Mouse (Mus musculus) midbrain, embryonic 14.5 days (tissue): ENCODE measurements around the gene Lctl. TPM values are rescaled to one million over a fixed set of nuclear protein-coding genes. Genes with fewer than 3 reads are reported as not detected.

ENCODE experiments used
- ATAC-seq: fragments of 200-750 bp; cut with Nextera tagmentation; 2 replicates; pipeline ENCODE4 v1.8.0; 2017; ENCODE audit warnings: moderate number of reproducible peaks, moderate library complexity; ENCODE audit not compliant: low FRiP score, low TSS enrichment
- DNase-seq: peaks from one replicate; pipeline ENCODE4 v3.0.0-alpha.2; 2015
- H3K27ac ChIP-seq: fragments of 300-500 bp; sonication (generic); replicated peaks from 2 replicates; pipeline ENCODE4 v1.5.1; 2014; ENCODE audit warnings: mild to moderate bottlenecking, low read depth, low read length, moderate library complexity
- H3K27me3 ChIP-seq: fragments of 300-500 bp; sonication (generic); 2 replicates; pipeline ENCODE4 v1.6.1; 2014; ENCODE audit warnings: low read length, control low read depth, mixed read lengths; ENCODE audit not compliant: control insufficient read depth, insufficient read depth
- H3K36me3 ChIP-seq: fragments of 300-500 bp; sonication (generic); 2 replicates; pipeline ENCODE4 v1.6.1; 2014; ENCODE audit warnings: low read length, control low read depth; ENCODE audit not compliant: control insufficient read depth, insufficient read depth
- H3K4me1 ChIP-seq: fragments of 300-500 bp; sonication (generic); 2 replicates; pipeline ENCODE4 v1.6.1; 2014; ENCODE audit warnings: mild to moderate bottlenecking, antibody characterized with exemption, low read length, control low read depth; ENCODE audit not compliant: control insufficient read depth, insufficient read depth
- H3K4me2 ChIP-seq: fragments of 300-500 bp; sonication (generic); 2 replicates; pipeline ENCODE4 v1.6.1; 2014; ENCODE audit warnings: mild to moderate bottlenecking, low read length, moderate library complexity
- H3K4me3 ChIP-seq: fragments of 300-500 bp; sonication (generic); replicated peaks from 2 replicates; pipeline ENCODE4 v1.5.1; 2014; ENCODE audit warnings: low read depth, low read length
- H3K9ac ChIP-seq: fragments of 300-500 bp; sonication (generic); replicated peaks from 2 replicates; pipeline ENCODE4 v1.6.1; 2014; ENCODE audit warnings: mild to moderate bottlenecking, low read length, moderate library complexity
- H3K9me3 ChIP-seq: fragments of 300-500 bp; sonication (generic); 2 replicates; pipeline ENCODE4 v1.6.1; 2016; ENCODE audit warnings: low read length, control low read depth, mixed read lengths; ENCODE audit not compliant: control insufficient read depth
- WGBS: fragments of 180-500 bp; shearing (Covaris S2); extraction: QIAGEN DNeasy Blood & Tissue Kit; methylation state at CpG from one replicate; pipeline ENCODE4 v1.1.7; 2014; 5-methylcytosine and 5-hydroxymethylcytosine counted together
- polyA plus RNA-seq: library from polyadenylated mRNA; unstranded; fragments of >200 nt; fragmentation: Nextera tagmentation; extraction: Ambion mirVana; gene quantifications from 2 replicates; pipeline ENCODE4 v1.2.1, GENCODE M21; 2014

The Lctl gene
- polyA plus RNA-seq, 1 experiment from 2014 or later = not detected

GRCm38 (mm10) chr9:64084231-64084630 lies 32.7 kb upstream of the Lctl start:
- no peak for DNase-seq
- Histone ChIP-seq H3K9me3 (no peaks in the 10 kb centered on the region), H3K4me3 (peak overlapping the region; percentile 38), H3K4me1 (peaks cover 8% of the 10 kb centered on the region; the same call in 1 of the 2 replicates), H3K27me3 (peaks cover 19% of the 10 kb centered on the region), H3K9ac (peak overlapping the region; percentile 47; the same call in 1 of the 2 replicates), H3K36me3 (no peaks in the 10 kb centered on the region), H3K4me2 (peak overlapping the region; percentile 75), H3K27ac (no peak overlapping the region)
- 41% methylated on average over 7 of the region's 7 CpGs for WGBS
- no peak for ATAC-seq

DNA sequence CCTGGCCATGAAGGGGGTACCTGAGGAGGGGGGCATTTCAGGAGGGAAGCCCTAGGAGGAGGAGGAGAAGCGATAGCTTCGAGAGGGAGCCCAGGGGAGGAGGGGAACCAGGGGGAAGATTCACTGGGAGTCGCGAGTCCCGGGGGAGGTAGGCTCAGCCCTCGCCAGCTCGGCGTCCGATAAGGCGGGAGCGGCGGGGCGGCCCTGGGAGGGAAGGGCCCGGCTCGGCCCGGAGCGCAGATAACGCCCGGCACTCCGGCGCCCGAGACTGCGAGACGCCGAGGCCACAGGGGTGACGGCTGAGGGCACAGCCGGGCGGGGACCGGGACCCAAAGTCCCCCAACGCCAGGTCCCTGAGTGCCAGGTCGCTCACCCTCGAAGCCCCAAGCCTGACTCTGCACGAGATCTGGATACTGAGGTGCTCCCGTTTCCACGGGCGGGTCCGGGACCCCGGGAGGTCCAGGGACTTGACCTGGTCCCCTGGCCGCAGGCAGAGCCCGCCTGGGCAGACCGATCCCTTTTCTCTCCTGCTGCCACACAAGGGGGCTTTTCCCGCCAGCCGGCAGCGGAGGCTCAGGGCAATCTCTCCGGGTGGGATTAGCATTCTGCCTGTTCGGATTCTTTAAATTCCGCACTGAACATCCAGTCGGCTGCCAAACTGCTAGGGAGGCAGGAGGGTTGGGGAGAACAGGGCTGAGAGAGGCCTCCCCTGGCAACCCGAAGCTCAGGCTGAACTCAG lies 32.1 kb upstream of the Lctl start:
- H3K27me3 ChIP-seq = peaks cover 19% of the 10 kb centered on the region
- DNase-seq = peak; percentile 68
- H3K9ac ChIP-seq = peak overlapping the region; percentile 47
- peak overlapping the region; percentile 75 for H3K4me2 ChIP-seq
- H3K27ac ChIP-seq = no peak overlapping the region
- under 1% methylated on average over 49 of the region's 49 CpGs for WGBS
- H3K9me3 ChIP-seq = no peaks in the 10 kb centered on the region
- ATAC-seq = no peak
- no peaks in the 10 kb centered on the region for H3K36me3 ChIP-seq
- peak overlapping the region; percentile 38 for H3K4me3 ChIP-seq
- peaks cover 8% of the 10 kb centered on the region; the same call in 1 of the 2 replicates for H3K4me1 ChIP-seq

GRCm38 (mm10) chr9:64085976-64086375 lies 31.0 kb upstream of the Lctl start:
- 63% methylated on average over 2 of the region's 2 CpGs for WGBS
- peaks cover 8% of the 10 kb centered on the region; the same call in 1 of the 2 replicates for H3K4me1 ChIP-seq
- no peak overlapping the region for H3K9ac ChIP-seq
- DNase-seq (no peak), ATAC-seq (no peak)
- H3K27me3 ChIP-seq = peaks cover 19% of the 10 kb centered on the region
- H3K9me3 ChIP-seq = no peaks in the 10 kb centered on the region
- H3K36me3 ChIP-seq = no peaks in the 10 kb centered on the region
- H3K27ac ChIP-seq = no peak overlapping the region
- H3K4me3 ChIP-seq = no peak overlapping the region
- H3K4me2 ChIP-seq = no peak overlapping the region

- Histone ChIP-seq H3K4me1 (peaks cover 8% of the 10 kb centered on the region; the same call in 1 of the 2 replicates), H3K9ac (no peak overlapping the region; the same call in 1 of the 2 replicates), H3K36me3 (no peaks in the 10 kb centered on the region), H3K27ac (no peak overlapping the region), H3K9me3 (no peaks in the 10 kb centered on the region), H3K4me2 (no peak overlapping the region), H3K4me3 (no peak overlapping the region), H3K27me3 (peaks cover 19% of the 10 kb centered on the region)
- DNase-seq (no peak), ATAC-seq (no peak)
- WGBS = 86% methylated on average over 6 of the region's 6 CpGs
Observed at GRCm38 (mm10) chr9:64086543-64086942, 30.4 kb upstream of the Lctl start.

GRCm38 (mm10) chr9:64087461-64088235 lies 29.3 kb upstream of the Lctl start:
- H3K27me3 ChIP-seq = peaks cover 18% of the 10 kb centered on the region
- no peak for ATAC-seq
- no peaks in the 10 kb centered on the region for H3K9me3 ChIP-seq
- peak; percentile 87 for DNase-seq
- no peak overlapping the region for H3K4me3 ChIP-seq
- no peak overlapping the region for H3K27ac ChIP-seq
- H3K9ac ChIP-seq = no peak overlapping the region
- 42% methylated on average over 5 of the region's 5 CpGs for WGBS
- no peak overlapping the region for H3K4me2 ChIP-seq
- H3K36me3 ChIP-seq = no peaks in the 10 kb centered on the region
- H3K4me1 ChIP-seq = peaks cover 8% of the 10 kb centered on the region; the same call in 1 of the 2 replicates

DNA sequence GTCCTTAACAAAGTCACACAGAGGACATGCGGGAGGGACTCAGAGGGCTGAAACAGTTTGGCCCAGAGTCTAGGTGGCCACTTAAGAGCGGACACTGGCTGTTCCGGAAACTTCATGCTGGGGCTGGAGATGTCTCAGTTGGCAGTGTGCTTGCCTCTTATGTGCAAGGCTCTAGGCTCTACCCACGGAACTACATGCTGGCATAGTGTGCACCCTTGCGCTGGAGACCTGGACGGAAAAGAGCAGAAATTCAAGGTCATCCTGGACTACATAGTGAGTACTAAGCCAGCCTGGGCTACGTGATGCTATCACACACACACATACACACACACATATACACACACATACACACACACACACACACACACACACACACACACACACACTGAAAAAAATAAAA lies 28.6 kb upstream of the Lctl start:
- Histone ChIP-seq H3K4me1 (peaks cover 8% of the 10 kb centered on the region; the same call in 1 of the 2 replicates), H3K27ac (no peak overlapping the region), H3K27me3 (peaks cover 15% of the 10 kb centered on the region), H3K9ac (no peak overlapping the region), H3K4me2 (no peak overlapping the region), H3K4me3 (no peak overlapping the region), H3K9me3 (no peaks in the 10 kb centered on the region), H3K36me3 (no peaks in the 10 kb centered on the region)
- no peak for ATAC-seq
- WGBS = 91% methylated on average over 7 of the region's 7 CpGs
- DNase-seq = no peak

GRCm38 (mm10) chr9:64089004-64089403 lies 27.9 kb upstream of the Lctl start:
- Histone ChIP-seq H3K9ac (no peak overlapping the region), H3K9me3 (no peaks in the 10 kb centered on the region), H3K4me1 (peaks cover 8% of the 10 kb centered on the region; the same call in 1 of the 2 replicates), H3K4me3 (no peak overlapping the region), H3K27me3 (peaks cover 9% of the 10 kb centered on the region; the same call in 1 of the 2 replicates), H3K4me2 (no peak overlapping the region), H3K27ac (no peak overlapping the region), H3K36me3 (no peaks in the 10 kb centered on the region)
- ATAC-seq = no peak
- DNase-seq = no peak
- WGBS = 74% methylated on average over 12 of the region's 12 CpGs

- no peak overlapping the region for H3K4me2 ChIP-seq
- 54% methylated on average over 11 of the region's 11 CpGs for WGBS
- no peaks in the 10 kb centered on the region for H3K27me3 ChIP-seq
- DNase-seq (peak; percentile 35), ATAC-seq (no peak)
- 0 out of 2 replicates have a peak, but pooled peaks cover 7% of the 10 kb centered on the region for H3K4me1 ChIP-seq
- H3K9me3 ChIP-seq = no peaks in the 10 kb centered on the region
- H3K4me3 ChIP-seq = no peak overlapping the region
- no peak overlapping the region for H3K9ac ChIP-seq
- no peak overlapping the region for H3K27ac ChIP-seq
- H3K36me3 ChIP-seq = no peaks in the 10 kb centered on the region
Observed at GRCm38 (mm10) chr9:64094083-64094482, 22.9 kb upstream of the Lctl start.
